Mouse (Mus musculus): Measurements from ENCODE around the gene Rngtt. TPM values are rescaled to one million over a fixed set of nuclear protein-coding genes. Genes with fewer than 3 reads are reported as not detected.
"Not testable (repeated sequence)": the region's sequence is repeated elsewhere in the genome, so short reads cannot be mapped to it uniquely, and the experiment has no call there.

Rngtt gene
- total and polyA plus RNA-seq, 3 experiments, result 2.5 to 37.4 (median 33.4) TPM

GRCm38 (mm10) chr4:33310840-33311437, 828 bp downstream of the Rngtt start:
- no peak for DNase-seq

GRCm38 (mm10) chr4:33314150-33314549, 4.0 kb downstream of the Rngtt start:
- not testable (repeated sequence) for DNase-seq

- no peak for DNase-seq
Measured at GRCm38 (mm10) chr4:33315840-33316239, 5.7 kb downstream of the Rngtt start.

GRCm38 (mm10) chr4:33331147-33331546, 21.0 kb downstream of the Rngtt start:
- no peak for DNase-seq

GRCm38 (mm10) chr4:33332956-33333455, 22.9 kb downstream of the Rngtt start:
- DNase-seq, result peak; percentile 56

GRCm38 (mm10) chr4:33337999-33338398, 27.9 kb downstream of the Rngtt start:
- DNase-seq, result peak; percentile 78

GRCm38 (mm10) chr4:33342877-33343731, 33.0 kb downstream of the Rngtt start:
- DNase-seq, result no peak

- peak; percentile 55 for DNase-seq
Measured at GRCm38 (mm10) chr4:33343732-33344057, 33.6 kb downstream of the Rngtt start.

- DNase-seq, result no peak
Measured at GRCm38 (mm10) chr4:33363451-33363850, 53.3 kb downstream of the Rngtt start.

GRCm38 (mm10) chr4:33374916-33375315, 64.8 kb downstream of the Rngtt start:
- no peak for DNase-seq

- no peak for DNase-seq
Measured at GRCm38 (mm10) chr4:33377642-33378041, 67.5 kb downstream of the Rngtt start.

- DNase-seq, result peak; percentile 47
Measured at GRCm38 (mm10) chr4:33378894-33379293, 68.8 kb downstream of the Rngtt start.

GRCm38 (mm10) chr4:33388899-33389298, 78.8 kb downstream of the Rngtt start:
- no peak for DNase-seq

GRCm38 (mm10) chr4:33390660-33391059, 80.5 kb downstream of the Rngtt start:
- DNase-seq, result peak; percentile 13

GRCm38 (mm10) chr4:33393437-33393836, 83.3 kb downstream of the Rngtt start:
- no peak for DNase-seq

GRCm38 (mm10) chr4:33396222-33397176, 86.4 kb downstream of the Rngtt start:
- DNase-seq, result peak; percentile 78

- no peak for DNase-seq
Measured at GRCm38 (mm10) chr4:33405723-33406293, 95.7 kb downstream of the Rngtt start.

- DNase-seq, result no peak
Measured at GRCm38 (mm10) chr4:33413791-33414190, 103.7 kb downstream of the Rngtt start.

- no peak for DNase-seq
Measured at GRCm38 (mm10) chr4:33414781-33415180, 104.7 kb downstream of the Rngtt start.

- no peak for DNase-seq
Measured at GRCm38 (mm10) chr4:33417391-33417790, 107.3 kb downstream of the Rngtt start.

- no peak for DNase-seq
Measured at GRCm38 (mm10) chr4:33419644-33420043, 109.5 kb downstream of the Rngtt start.

GRCm38 (mm10) chr4:33428856-33429255, 118.7 kb downstream of the Rngtt start:
- DNase-seq, result no peak

Measured in adrenal gland, adult 2 months (tissue).